Mouse (Mus musculus) heart, postnatal 0 days (tissue): ENCODE measurements around the gene Nhlrc4.

Experiments
- CTCF ChIP-seq: IDR thresholded peaks from 2 replicates; pipeline ENCODE4 v1.5.1; 2016; ENCODE audit warnings: antibody characterized with exemption, control low read depth, low read depth
- EP300 ChIP-seq: IDR thresholded peaks from 2 replicates; pipeline ENCODE4 v1.6.1; 2016; ENCODE audit warnings: antibody characterized with exemption, low read depth

- TF ChIP-seq CTCF = no peak
- TF ChIP-seq EP300 = no peak
Observed at GRCm38 (mm10) chr17:25959630-25960467, 15.1 kb upstream of the Nhlrc4 start.
